Mouse (Mus musculus): ENCODE data around the gene C1ql3. TPM values are rescaled to one million over a fixed set of nuclear protein-coding genes. Genes with fewer than 3 reads are reported as not detected.

C1ql3 gene
- polyA plus RNA-seq, 1 experiment from 2014 or later: 2.5 TPM

Other genes with a start within 250 kb of the C1ql3 start
- 6.8 and 8.0 TPM in 2 replicates for gene Pter, start 87.8 kb downstream of the C1ql3 start, polyA plus RNA-seq (2016; fragmentation: Nextera tagmentation; extraction: Ambion mirVana)

Data from neural tube, embryonic 12.5 days (tissue).